Mouse (Mus musculus): ENCODE results near the gene Fat3. TPM values are rescaled to one million over a fixed set of nuclear protein-coding genes. Genes with fewer than 3 reads are reported as not detected.

The Fat3 gene
- polyA plus RNA-seq, 1 experiment from 2014 or later = 0.77 TPM

GRCm38 (mm10) chr9:16046686-16047085 is 454.4 kb downstream of the Fat3 start:
- no peaks in the 10 kb centered on the region for H3K27me3 ChIP-seq
- H3K9me3 ChIP-seq (replicated peaks) = no peaks in the 10 kb centered on the region
- H3K4me3 ChIP-seq = no peak overlapping the region
- ATAC-seq (replicated peaks; ENCODE audit: insufficient number of reproducible peaks, insufficient read depth, low FRiP score, low read depth) = no peak
- 65% methylated on average over 2 of the region's 2 CpGs for WGBS
- no peak overlapping the region for H3K27ac ChIP-seq
- H3K36me3 ChIP-seq = no peaks in the 10 kb centered on the region
- no peak overlapping the region for H3K9ac ChIP-seq
- H3K4me2 ChIP-seq = no peak overlapping the region
- H3K4me1 ChIP-seq (replicated peaks) = no peaks in the 10 kb centered on the region

GRCm38 (mm10) chr9:16037375-16037774 is 463.7 kb downstream of the Fat3 start:
- H3K9me3 ChIP-seq (replicated peaks) = no peaks in the 10 kb centered on the region
- no peak overlapping the region for H3K27ac ChIP-seq
- H3K4me1 ChIP-seq (replicated peaks) = peaks cover 11% of the 10 kb centered on the region; the same call in 1 of the 2 replicates
- 36% methylated on average over 3 of the region's 3 CpGs for WGBS
- H3K27me3 ChIP-seq = no peaks in the 10 kb centered on the region
- no peaks in the 10 kb centered on the region for H3K36me3 ChIP-seq
- no peak overlapping the region for H3K4me2 ChIP-seq
- no peak for ATAC-seq (replicated peaks; ENCODE audit: insufficient number of reproducible peaks, insufficient read depth, low FRiP score, low read depth)
- H3K4me3 ChIP-seq = no peak overlapping the region
- no peak overlapping the region for H3K9ac ChIP-seq

GRCm38 (mm10) chr9:16036346-16036745 is 464.7 kb downstream of the Fat3 start:
- H3K27ac ChIP-seq = no peak overlapping the region
- H3K27me3 ChIP-seq = no peaks in the 10 kb centered on the region
- no peak overlapping the region for H3K4me3 ChIP-seq
- no peak for ATAC-seq (replicated peaks; ENCODE audit: insufficient number of reproducible peaks, insufficient read depth, low FRiP score, low read depth)
- H3K4me2 ChIP-seq = no peak overlapping the region
- no peaks in the 10 kb centered on the region for H3K9me3 ChIP-seq (replicated peaks)
- H3K36me3 ChIP-seq = no peaks in the 10 kb centered on the region
- peaks cover 11% of the 10 kb centered on the region; the same call in 1 of the 2 replicates for H3K4me1 ChIP-seq (replicated peaks)
- H3K9ac ChIP-seq = no peak overlapping the region

GRCm38 (mm10) chr9:16029715-16030285 is 471.3 kb downstream of the Fat3 start:
- no peak overlapping the region for H3K4me2 ChIP-seq
- no peak overlapping the region for H3K27ac ChIP-seq
- no peak for ATAC-seq (replicated peaks; ENCODE audit: insufficient number of reproducible peaks, insufficient read depth, low FRiP score, low read depth)
- no peaks in the 10 kb centered on the region for H3K27me3 ChIP-seq
- WGBS = 87% methylated on average over 11 of the region's 11 CpGs
- no peaks in the 10 kb centered on the region for H3K9me3 ChIP-seq (replicated peaks)
- H3K9ac ChIP-seq = no peak overlapping the region
- no peaks in the 10 kb centered on the region for H3K36me3 ChIP-seq
- no peaks in the 10 kb centered on the region for H3K4me1 ChIP-seq (replicated peaks)
- H3K4me3 ChIP-seq = no peak overlapping the region

- Histone ChIP-seq H3K4me2 (no peak overlapping the region), H3K4me1 (replicated peaks) (no peaks in the 10 kb centered on the region), H3K27me3 (no peaks in the 10 kb centered on the region), H3K9me3 (replicated peaks) (no peaks in the 10 kb centered on the region), H3K27ac (no peak overlapping the region), H3K36me3 (no peaks in the 10 kb centered on the region), H3K4me3 (no peak overlapping the region), H3K9ac (no peak overlapping the region)
- ATAC-seq (replicated peaks; ENCODE audit: insufficient number of reproducible peaks, insufficient read depth, low FRiP score, low read depth) = no peak
- WGBS = 69% methylated on average over 4 of the region's 4 CpGs
Measured at GRCm38 (mm10) chr9:16029066-16029465, 472.0 kb downstream of the Fat3 start.

- H3K9me3 ChIP-seq (replicated peaks) = no peaks in the 10 kb centered on the region
- H3K27ac ChIP-seq = peak overlapping the region; percentile 54
- H3K4me1 ChIP-seq (replicated peaks) = no peaks in the 10 kb centered on the region
- ATAC-seq (replicated peaks; ENCODE audit: insufficient number of reproducible peaks, insufficient read depth, low FRiP score, low read depth) = no peak; the same call in 1 of the 2 replicates
- H3K4me3 ChIP-seq = no peak overlapping the region
- H3K9ac ChIP-seq = no peak overlapping the region
- H3K27me3 ChIP-seq = no peaks in the 10 kb centered on the region
- no peak overlapping the region for H3K4me2 ChIP-seq
- WGBS = 46% methylated on average over 4 of the region's 4 CpGs
- H3K36me3 ChIP-seq = no peaks in the 10 kb centered on the region
Measured at GRCm38 (mm10) chr9:16028394-16028911, 472.6 kb downstream of the Fat3 start.

GRCm38 (mm10) chr9:16026054-16026453 is 475.0 kb downstream of the Fat3 start:
- Histone ChIP-seq H3K9me3 (replicated peaks) (no peaks in the 10 kb centered on the region), H3K4me1 (replicated peaks) (no peaks in the 10 kb centered on the region), H3K4me3 (no peak overlapping the region), H3K4me2 (no peak overlapping the region), H3K27ac (no peak overlapping the region), H3K9ac (no peak overlapping the region), H3K36me3 (no peaks in the 10 kb centered on the region), H3K27me3 (no peaks in the 10 kb centered on the region)
- no peak for ATAC-seq (replicated peaks; ENCODE audit: insufficient number of reproducible peaks, insufficient read depth, low FRiP score, low read depth)
- WGBS = 65% methylated on average over 4 of the region's 4 CpGs

- no peak overlapping the region for H3K4me2 ChIP-seq
- no peaks in the 10 kb centered on the region for H3K9me3 ChIP-seq (replicated peaks)
- 84% methylated on average over 7 of the region's 7 CpGs for WGBS
- H3K9ac ChIP-seq = no peak overlapping the region
- ATAC-seq (replicated peaks; ENCODE audit: insufficient number of reproducible peaks, insufficient read depth, low FRiP score, low read depth) = no peak
- H3K4me3 ChIP-seq = no peak overlapping the region
- H3K36me3 ChIP-seq = no peaks in the 10 kb centered on the region
- H3K27ac ChIP-seq = no peak overlapping the region
- H3K4me1 ChIP-seq (replicated peaks) = no peaks in the 10 kb centered on the region
- H3K27me3 ChIP-seq = no peaks in the 10 kb centered on the region
Measured at GRCm38 (mm10) chr9:16024706-16025105, 476.4 kb downstream of the Fat3 start.

- no peak overlapping the region for H3K4me3 ChIP-seq
- no peak for ATAC-seq (replicated peaks; ENCODE audit: insufficient number of reproducible peaks, insufficient read depth, low FRiP score, low read depth)
- no peaks in the 10 kb centered on the region for H3K9me3 ChIP-seq (replicated peaks)
- H3K4me1 ChIP-seq (replicated peaks) = no peaks in the 10 kb centered on the region
- H3K4me2 ChIP-seq = no peak overlapping the region
- no peak overlapping the region for H3K27ac ChIP-seq
- H3K9ac ChIP-seq = no peak overlapping the region
- no peaks in the 10 kb centered on the region for H3K27me3 ChIP-seq
- 65% methylated on average over 2 of the region's 2 CpGs for WGBS
- no peaks in the 10 kb centered on the region for H3K36me3 ChIP-seq
Measured at GRCm38 (mm10) chr9:16014115-16014514, 487.0 kb downstream of the Fat3 start.

- no peaks in the 10 kb centered on the region for H3K9me3 ChIP-seq (replicated peaks)
- no peaks in the 10 kb centered on the region for H3K4me1 ChIP-seq (replicated peaks)
- no peaks in the 10 kb centered on the region for H3K27me3 ChIP-seq
- H3K4me3 ChIP-seq = no peak overlapping the region
- H3K27ac ChIP-seq = no peak overlapping the region
- no peak for ATAC-seq (replicated peaks; ENCODE audit: insufficient number of reproducible peaks, insufficient read depth, low FRiP score, low read depth)
- H3K9ac ChIP-seq = no peak overlapping the region
- H3K36me3 ChIP-seq = no peaks in the 10 kb centered on the region
- 85% methylated on average over 3 of the region's 3 CpGs for WGBS
- no peak overlapping the region for H3K4me2 ChIP-seq
Measured at GRCm38 (mm10) chr9:16011382-16011781, 489.7 kb downstream of the Fat3 start.

- H3K27ac ChIP-seq = no peak overlapping the region
- H3K9ac ChIP-seq = no peak overlapping the region
- WGBS = 76% methylated on average over 5 of the region's 5 CpGs
- H3K27me3 ChIP-seq = no peaks in the 10 kb centered on the region
- H3K36me3 ChIP-seq = no peaks in the 10 kb centered on the region
- no peaks in the 10 kb centered on the region for H3K4me1 ChIP-seq (replicated peaks)
- H3K4me3 ChIP-seq = no peak overlapping the region
- H3K4me2 ChIP-seq = no peak overlapping the region
- no peak for ATAC-seq (replicated peaks; ENCODE audit: insufficient number of reproducible peaks, insufficient read depth, low FRiP score, low read depth)
- H3K9me3 ChIP-seq (replicated peaks) = no peaks in the 10 kb centered on the region
Measured at GRCm38 (mm10) chr9:16007516-16007915, 493.6 kb downstream of the Fat3 start.

- ATAC-seq (replicated peaks; ENCODE audit: insufficient number of reproducible peaks, insufficient read depth, low FRiP score, low read depth) = no peak
- Histone ChIP-seq H3K4me2 (no peak overlapping the region), H3K27me3 (no peaks in the 10 kb centered on the region), H3K9me3 (replicated peaks) (no peaks in the 10 kb centered on the region), H3K36me3 (no peaks in the 10 kb centered on the region), H3K4me1 (replicated peaks) (no peaks in the 10 kb centered on the region), H3K27ac (no peak overlapping the region), H3K4me3 (no peak overlapping the region), H3K9ac (no peak overlapping the region)
- 65% methylated on average over 1 of the region's 1 CpGs for WGBS
Measured at GRCm38 (mm10) chr9:16002991-16003390, 498.1 kb downstream of the Fat3 start.

Data from heart, embryonic 15.5 days (tissue).